Mouse (Mus musculus) monocyte, adult 2 months (primary cell): ENCODE measurements around the gene Edem3.
"Not testable (repeated sequence)": the region's sequence is repeated elsewhere in the genome, so short reads cannot be mapped to it uniquely, and the experiment has no call there.

Source experiments
- DNase-seq, 2 experiments: peaks; one replicate each; pipeline ENCODE4 v3.0.0; 2022; ENCODE audit warnings: low spot score in 2 of 2, low read depth in 1 of 2

The Edem3 gene

GRCm38 (mm10) chr1:151749894-151750293 lies 5.3 kb upstream of the Edem3 start:
- DNase-seq: not testable (repeated sequence)

GRCm38 (mm10) chr1:151752946-151753345 lies 2.2 kb upstream of the Edem3 start:
- no peak for DNase-seq

- no peak for DNase-seq
Measured at GRCm38 (mm10) chr1:151753374-151753929, 1.7 kb upstream of the Edem3 start.

DNA sequence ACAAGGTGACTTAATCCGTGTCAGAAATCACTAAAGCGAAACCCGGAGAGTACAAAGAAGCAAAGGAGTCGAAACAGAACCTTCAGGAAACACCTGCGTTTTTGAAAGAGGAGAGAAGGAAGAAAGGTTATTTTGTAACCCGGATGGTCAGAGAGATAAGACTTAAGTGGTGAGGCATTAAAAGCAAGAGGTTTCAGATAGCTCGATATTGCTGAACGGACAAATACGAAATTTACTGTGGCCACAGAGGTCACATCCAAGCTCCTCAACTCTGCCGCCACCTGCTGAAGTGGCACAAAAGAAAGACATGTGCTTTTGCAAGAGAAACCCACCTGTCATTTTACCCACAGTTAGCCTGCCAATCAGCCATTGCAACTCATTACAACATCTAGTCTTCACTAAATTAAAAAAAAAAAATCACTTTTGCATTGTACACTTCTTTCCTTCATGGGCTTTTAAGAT lies 1.1 kb upstream of the Edem3 start:
- DNase-seq: no peak

- no peak for DNase-seq
Measured at GRCm38 (mm10) chr1:151755660-151756424, 671 bp downstream of the Edem3 start.

- no peak for DNase-seq
Measured at GRCm38 (mm10) chr1:151756425-151756728, 1.2 kb downstream of the Edem3 start.

- DNase-seq: no peak
Measured at GRCm38 (mm10) chr1:151758301-151758700, 3.1 kb downstream of the Edem3 start.

DNA sequence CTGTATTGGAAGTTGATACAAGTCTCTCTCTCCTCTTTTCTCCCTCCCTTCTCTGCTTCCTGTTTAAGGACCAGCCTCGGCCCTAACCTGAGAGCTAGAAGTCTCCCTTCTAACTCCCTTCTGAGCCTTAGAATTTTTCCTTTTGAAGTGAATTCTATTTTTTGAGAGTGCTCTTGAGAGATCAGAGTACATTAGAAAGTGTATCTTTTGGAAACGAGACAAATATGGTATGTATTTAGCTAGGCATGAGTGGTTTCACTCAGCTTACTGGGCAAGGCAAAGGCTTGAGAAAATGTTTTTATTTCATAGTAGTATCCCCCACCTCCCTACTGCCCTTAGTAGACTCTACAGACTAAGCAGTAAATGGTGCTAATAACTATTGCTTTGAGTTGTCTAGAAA lies 3.8 kb downstream of the Edem3 start:
- no peak for DNase-seq

- DNase-seq: no peak
Measured at GRCm38 (mm10) chr1:151764236-151764635, 9.1 kb downstream of the Edem3 start.

- DNase-seq: no peak
Measured at GRCm38 (mm10) chr1:151766166-151766565, 11.0 kb downstream of the Edem3 start.

- DNase-seq: no peak
Measured at GRCm38 (mm10) chr1:151766976-151767654, 11.9 kb downstream of the Edem3 start.

DNA sequence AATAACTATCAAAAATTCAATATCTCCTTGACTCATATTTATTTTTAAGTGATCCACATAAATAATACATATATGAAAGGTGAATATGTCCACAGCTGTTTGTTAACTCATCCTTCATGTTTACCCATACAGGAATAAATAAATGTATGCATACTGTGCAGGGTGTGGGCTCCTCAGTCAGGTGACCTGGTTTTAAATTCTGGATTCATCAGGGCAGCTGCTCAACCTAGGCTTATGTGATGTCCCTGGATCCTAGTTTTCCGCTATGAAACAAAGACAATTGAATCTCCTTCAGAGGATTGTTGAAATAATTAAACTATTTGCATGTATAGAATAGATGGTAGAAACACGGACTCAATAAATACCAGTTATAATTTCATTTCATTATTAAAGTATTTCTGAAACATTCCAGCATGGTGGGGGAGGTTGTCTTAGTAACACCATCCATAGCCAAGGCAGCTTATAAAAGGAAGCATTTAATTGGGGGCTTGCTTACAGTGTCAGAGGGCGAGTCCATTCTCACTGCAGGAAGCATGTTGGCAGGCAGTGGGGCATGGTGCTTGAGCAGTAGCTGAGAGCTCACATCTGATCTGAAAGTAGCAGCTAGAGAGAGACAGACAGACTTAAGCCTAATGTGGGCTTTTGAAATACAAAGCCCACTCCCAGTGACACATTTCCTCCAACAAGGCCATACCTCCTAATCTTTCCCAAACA lies 14.2 kb downstream of the Edem3 start:
- DNase-seq: no peak

DNA sequence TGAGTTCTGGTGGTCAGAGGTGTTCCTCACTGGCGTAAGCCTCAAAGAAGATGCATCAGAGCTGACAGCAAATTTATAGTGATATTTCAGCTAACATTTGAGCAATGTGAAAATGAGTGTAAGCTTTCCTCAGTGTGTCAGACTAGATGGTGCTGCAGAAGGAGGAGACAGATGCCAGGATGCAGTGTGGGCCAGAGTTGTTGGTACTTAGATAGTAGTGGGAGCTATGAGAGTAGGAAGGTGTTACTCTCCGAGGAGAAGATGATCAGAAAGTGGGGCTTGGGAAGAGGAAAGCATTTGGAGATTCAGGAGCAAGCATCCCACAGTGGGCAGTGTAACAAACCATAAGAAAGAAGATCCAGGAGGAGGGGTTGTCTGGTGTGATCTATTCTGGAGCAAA lies 22.4 kb downstream of the Edem3 start:
- no peak for DNase-seq

DNA sequence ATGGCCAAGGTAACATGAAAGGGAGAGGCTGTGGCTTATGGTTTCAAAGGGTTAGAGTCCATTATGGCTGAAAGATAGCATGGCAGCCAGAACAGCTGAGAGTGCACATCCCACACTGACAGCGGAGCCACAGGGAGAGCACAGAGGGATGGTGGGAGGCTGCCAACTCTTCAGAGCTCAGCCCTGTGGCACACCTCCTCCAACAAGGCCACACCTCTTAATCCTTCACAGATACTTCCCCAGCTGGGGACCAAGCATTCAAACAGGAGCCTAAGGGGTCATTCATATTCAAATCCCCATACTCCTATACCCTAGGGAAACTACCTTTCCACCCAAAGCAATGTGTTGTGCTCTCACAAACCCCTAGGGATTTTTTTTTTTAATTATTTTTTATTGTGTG lies 23.4 kb downstream of the Edem3 start:
- no peak for DNase-seq

- DNase-seq: no peak
Measured at GRCm38 (mm10) chr1:151779306-151779705, 24.1 kb downstream of the Edem3 start.

DNA sequence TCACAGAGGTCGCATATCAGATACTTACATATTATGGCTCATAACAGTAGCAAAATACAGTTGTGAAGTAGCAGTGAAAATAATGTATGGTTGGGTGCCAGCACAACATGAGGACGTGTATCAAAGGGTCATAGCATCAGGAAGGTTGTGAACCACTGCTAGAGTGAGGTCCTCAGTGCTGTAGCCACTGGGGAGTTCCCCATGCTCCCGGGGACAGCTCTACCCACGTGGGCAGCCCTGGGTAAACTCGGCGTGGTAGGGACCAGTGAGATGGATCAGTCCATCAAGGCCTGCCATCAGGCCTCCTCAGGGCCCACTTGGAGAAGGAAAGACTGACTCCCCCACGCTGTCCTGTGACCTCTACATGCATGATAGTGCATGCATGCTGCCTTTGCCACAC lies 26.3 kb downstream of the Edem3 start:
- DNase-seq: no peak

DNA sequence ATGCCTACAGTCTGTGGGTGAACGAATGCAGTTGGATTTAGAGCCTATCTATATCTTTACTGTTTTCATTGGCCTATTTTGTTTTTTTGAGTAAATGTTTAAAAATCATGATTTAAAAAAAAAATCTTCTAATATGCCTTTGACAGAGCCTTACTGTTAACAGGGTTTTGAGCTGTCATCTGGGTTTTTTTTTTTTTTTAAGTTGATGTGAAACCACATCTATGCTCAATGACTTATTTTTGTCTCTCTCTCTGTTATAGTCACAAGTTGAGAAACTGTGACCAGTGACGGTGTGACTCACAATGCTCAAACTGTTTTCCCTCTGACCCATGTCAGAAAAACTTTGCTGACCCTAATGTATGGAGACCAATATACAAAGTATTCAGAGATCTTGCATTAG lies 28.2 kb downstream of the Edem3 start:
- no peak for DNase-seq

GRCm38 (mm10) chr1:151786406-151786805 lies 31.2 kb downstream of the Edem3 start:
- DNase-seq: no peak

- no peak for DNase-seq
Measured at GRCm38 (mm10) chr1:151789136-151789535, 34.0 kb downstream of the Edem3 start.

- DNase-seq: not testable (repeated sequence)
Measured at GRCm38 (mm10) chr1:151792076-151792475, 36.9 kb downstream of the Edem3 start.

- not testable (repeated sequence) for DNase-seq
Measured at GRCm38 (mm10) chr1:151802795-151803194, 47.6 kb downstream of the Edem3 start.

GRCm38 (mm10) chr1:151807286-151807685 lies 52.1 kb downstream of the Edem3 start:
- no peak for DNase-seq
